Mouse (Mus musculus) liver, embryonic 15.5 days (tissue): Measurements from ENCODE around the gene Fbxo21. TPM values are rescaled to one million over a fixed set of nuclear protein-coding genes. Genes with fewer than 3 reads are reported as not detected.

ENCODE experiments used
- ATAC-seq: fragments of 200-750 bp; cut with Nextera tagmentation; 2 replicates; pipeline ENCODE4 v1.8.0; 2017; ENCODE audit warnings: moderate number of reproducible peaks, mild to moderate bottlenecking, moderate library complexity; ENCODE audit not compliant: insufficient read depth
- H3K27ac ChIP-seq: fragments of 300-500 bp; sonication (generic); replicated peaks from 2 replicates; pipeline ENCODE4 v1.5.1; 2015; ENCODE audit warnings: mild to moderate bottlenecking, inconsistent platforms
- H3K27me3 ChIP-seq: fragments of 300-500 bp; sonication (generic); 2 replicates; pipeline ENCODE4 v1.6.1; 2015; ENCODE audit warnings: mild to moderate bottlenecking, inconsistent platforms
- H3K36me3 ChIP-seq: fragments of 300-500 bp; sonication (generic); replicated peaks from 2 replicates; pipeline ENCODE4 v1.6.1; 2015; ENCODE audit warnings: moderate library complexity, mild to moderate bottlenecking, inconsistent platforms
- H3K4me1 ChIP-seq: fragments of 300-500 bp; sonication (generic); replicated peaks from 2 replicates; pipeline ENCODE4 v1.6.1; 2015; ENCODE audit warnings: inconsistent platforms
- H3K4me2 ChIP-seq: fragments of 300-500 bp; sonication (generic); 2 replicates; pipeline ENCODE4 v1.6.1; 2015; ENCODE audit warnings: moderate library complexity, mild to moderate bottlenecking, inconsistent platforms
- H3K4me3 ChIP-seq: fragments of 300-500 bp; sonication (generic); replicated peaks from 2 replicates; pipeline ENCODE4 v1.5.1; 2015; ENCODE audit warnings: mild to moderate bottlenecking, inconsistent platforms
- H3K9ac ChIP-seq: fragments of 300-500 bp; sonication (generic); 2 replicates; pipeline ENCODE4 v1.6.1; 2015; ENCODE audit warnings: moderate library complexity, mild to moderate bottlenecking, inconsistent platforms
- H3K9me3 ChIP-seq: fragments of 300-500 bp; sonication (generic); replicated peaks from 2 replicates; pipeline ENCODE4 v1.6.1; 2016; ENCODE audit warnings: inconsistent platforms
- WGBS: fragments of 180-500 bp; shearing (Covaris S2); methylation state at CpG from one replicate; pipeline ENCODE4 v1.1.7; 2015; ENCODE audit warnings: mixed read lengths; ENCODE audit not compliant: insufficient replicate concordance; 5-methylcytosine and 5-hydroxymethylcytosine counted together
- polyA plus RNA-seq: library from polyadenylated mRNA; unstranded; fragments of >200 nt; fragmentation: Nextera tagmentation; extraction: Ambion mirVana; gene quantifications from 2 replicates; pipeline ENCODE4 v1.2.1, GENCODE M21; 2015

The Fbxo21 gene
- polyA plus RNA-seq, 1 experiment from 2014 or later = 14.2 TPM

DNA sequence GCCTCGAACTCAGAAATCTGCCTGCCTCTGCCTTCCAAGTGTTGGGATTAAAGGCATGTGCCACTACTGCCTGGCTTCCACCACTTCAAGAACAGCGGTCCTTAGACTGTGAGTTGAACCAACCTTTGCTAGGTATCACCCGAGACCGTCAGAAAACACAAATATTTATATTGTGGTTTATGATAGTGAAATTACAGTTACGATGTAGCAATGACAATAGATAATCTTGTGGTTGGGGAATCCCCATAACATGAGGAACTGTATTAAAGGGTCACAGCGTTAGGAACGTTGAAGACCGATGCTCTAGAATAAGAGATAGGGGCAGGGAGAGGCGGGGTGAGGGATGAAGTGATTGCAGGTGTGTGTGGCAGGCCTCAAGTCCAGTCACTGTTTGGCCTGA, 68.9 kb downstream of the Fbxo21 start:
- H3K36me3 ChIP-seq = no peaks in the 10 kb centered on the region
- H3K9me3 ChIP-seq = no peaks in the 10 kb centered on the region
- H3K4me3 ChIP-seq = no peak overlapping the region
- no peak overlapping the region for H3K4me2 ChIP-seq
- no peaks in the 10 kb centered on the region for H3K27me3 ChIP-seq
- 50% methylated on average over 9 of the region's 9 CpGs for WGBS
- no peak overlapping the region for H3K9ac ChIP-seq
- no peak overlapping the region for H3K27ac ChIP-seq
- ATAC-seq = no peak
- no peaks in the 10 kb centered on the region for H3K4me1 ChIP-seq

DNA sequence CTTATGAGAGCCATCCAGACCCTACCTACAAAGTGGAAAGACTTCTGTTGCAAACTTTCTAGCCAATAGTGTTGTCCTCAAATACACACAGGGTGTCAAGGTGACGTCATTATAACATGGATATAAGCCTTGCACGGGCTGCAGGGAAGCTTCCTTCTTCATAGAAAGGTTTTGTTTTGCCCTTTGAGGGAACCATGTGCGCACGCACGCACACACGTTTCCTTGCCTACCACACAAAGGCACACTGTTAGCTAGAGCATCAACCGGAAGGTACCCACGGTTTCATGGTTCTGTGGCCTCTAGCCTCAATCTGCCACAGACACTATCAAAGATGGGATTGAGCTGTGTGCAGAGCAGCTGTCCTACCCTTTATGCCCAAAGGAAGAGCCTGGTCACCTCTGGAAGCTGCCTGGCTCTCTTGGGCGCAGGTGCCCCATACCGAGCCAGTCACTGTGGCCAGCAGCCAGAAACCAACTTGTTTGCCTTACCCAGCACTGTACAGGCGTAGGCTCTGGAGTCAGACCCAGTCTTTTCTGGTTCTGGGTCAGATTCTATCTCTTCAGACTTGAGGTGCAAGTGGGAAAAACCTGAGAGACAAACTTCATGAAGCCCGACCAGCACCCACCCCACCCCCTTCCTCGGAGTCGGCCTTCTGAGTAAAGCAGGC, 70.7 kb downstream of the Fbxo21 start:
- WGBS = 69% methylated on average over 14 of the region's 14 CpGs

DNA sequence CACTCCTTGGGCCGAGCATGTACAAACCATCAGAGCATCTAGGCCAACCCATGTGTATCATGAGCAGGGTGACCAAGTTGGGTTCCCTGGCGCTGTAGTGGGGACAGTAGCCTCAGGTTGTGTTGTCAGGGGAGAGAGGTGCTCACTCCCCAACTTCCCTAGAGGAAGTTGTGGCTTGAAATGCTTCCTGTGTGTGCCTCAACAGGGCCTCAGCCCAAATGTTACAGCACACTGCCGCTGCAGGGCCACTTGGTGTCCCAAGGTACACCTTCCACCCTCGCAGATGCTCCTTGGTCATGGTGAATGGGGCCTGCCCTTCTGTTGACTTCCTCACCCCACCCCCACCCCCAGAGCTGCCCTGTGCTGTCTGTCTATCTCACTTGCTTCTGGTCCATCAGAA, 71.9 kb downstream of the Fbxo21 start:
- WGBS = 31% methylated on average over 4 of the region's 4 CpGs
- Histone ChIP-seq H3K36me3 (no peaks in the 10 kb centered on the region), H3K27ac (0 out of 2 replicates have a peak overlapping the region, but pooled peaks have one; percentile 38), H3K4me2 (no peak overlapping the region), H3K9ac (no peak overlapping the region), H3K27me3 (no peaks in the 10 kb centered on the region), H3K9me3 (no peaks in the 10 kb centered on the region), H3K4me3 (no peak overlapping the region), H3K4me1 (no peaks in the 10 kb centered on the region)
- peak; percentile 37; the same call in 1 of the 2 replicates for ATAC-seq

More for the DNA sequence above, 70.7 kb downstream of the Fbxo21 start:
- Histone ChIP-seq H3K4me1 (no peaks in the 10 kb centered on the region), H3K27ac (no peak overlapping the region), H3K9me3 (no peaks in the 10 kb centered on the region), H3K4me3 (no peak overlapping the region), H3K36me3 (no peaks in the 10 kb centered on the region), H3K9ac (no peak overlapping the region), H3K4me2 (no peak overlapping the region), H3K27me3 (no peaks in the 10 kb centered on the region)
- no peak for ATAC-seq

DNA sequence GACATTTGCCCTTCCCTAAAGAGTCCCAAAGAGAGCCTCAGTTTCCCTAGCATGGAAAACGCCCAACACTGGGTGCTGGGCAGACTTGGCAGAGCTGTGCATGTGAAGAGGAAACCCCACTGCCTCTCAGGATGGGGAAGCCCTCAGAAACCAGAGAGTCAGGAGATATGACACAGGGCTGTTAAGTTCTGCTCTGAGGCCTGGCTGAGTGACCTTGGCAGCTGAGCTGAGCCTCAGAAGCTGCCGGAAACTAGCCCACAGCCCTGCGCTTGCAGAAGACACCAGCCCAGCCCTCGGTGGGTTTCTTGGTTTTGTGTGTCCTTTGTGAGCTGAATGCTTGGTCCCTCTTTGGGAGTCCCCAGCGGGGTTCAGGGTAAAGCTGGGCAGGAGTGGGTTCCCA, 72.4 kb downstream of the Fbxo21 start:
- Histone ChIP-seq H3K4me3 (no peak overlapping the region), H3K36me3 (no peaks in the 10 kb centered on the region), H3K4me1 (no peaks in the 10 kb centered on the region), H3K27me3 (no peaks in the 10 kb centered on the region), H3K9me3 (no peaks in the 10 kb centered on the region), H3K27ac (0 out of 2 replicates have a peak overlapping the region, but pooled peaks have one; percentile 38), H3K9ac (no peak overlapping the region), H3K4me2 (no peak overlapping the region)
- peak; percentile 34; the same call in 1 of the 2 replicates for ATAC-seq
- 32% methylated on average over 5 of the region's 5 CpGs for WGBS

DNA sequence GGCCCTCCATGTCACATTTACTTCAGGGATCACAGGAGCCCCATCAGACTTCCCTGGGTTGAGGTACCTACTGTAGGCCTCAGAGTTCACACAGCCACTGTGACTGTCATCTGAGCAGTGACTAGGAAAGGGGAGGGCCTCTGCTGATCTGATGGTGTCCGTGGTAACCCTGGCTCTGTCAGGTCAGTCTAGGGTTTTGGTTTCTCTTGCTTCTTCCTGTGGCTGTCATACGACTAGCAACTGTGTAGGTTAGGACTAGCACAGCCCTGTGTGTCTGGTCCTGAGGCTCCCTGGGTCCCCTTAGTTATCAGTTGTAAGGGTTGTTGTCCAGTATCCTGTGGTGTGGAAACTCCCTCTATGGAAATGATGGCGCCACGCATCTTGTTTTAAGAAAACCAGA, 74.2 kb downstream of the Fbxo21 start:
- Histone ChIP-seq H3K9me3 (no peaks in the 10 kb centered on the region), H3K4me2 (no peak overlapping the region), H3K9ac (no peak overlapping the region), H3K4me3 (no peak overlapping the region), H3K36me3 (no peaks in the 10 kb centered on the region), H3K27me3 (no peaks in the 10 kb centered on the region), H3K27ac (no peak overlapping the region), H3K4me1 (no peaks in the 10 kb centered on the region)
- ATAC-seq = no peak
- WGBS = 36% methylated on average over 4 of the region's 4 CpGs

DNA sequence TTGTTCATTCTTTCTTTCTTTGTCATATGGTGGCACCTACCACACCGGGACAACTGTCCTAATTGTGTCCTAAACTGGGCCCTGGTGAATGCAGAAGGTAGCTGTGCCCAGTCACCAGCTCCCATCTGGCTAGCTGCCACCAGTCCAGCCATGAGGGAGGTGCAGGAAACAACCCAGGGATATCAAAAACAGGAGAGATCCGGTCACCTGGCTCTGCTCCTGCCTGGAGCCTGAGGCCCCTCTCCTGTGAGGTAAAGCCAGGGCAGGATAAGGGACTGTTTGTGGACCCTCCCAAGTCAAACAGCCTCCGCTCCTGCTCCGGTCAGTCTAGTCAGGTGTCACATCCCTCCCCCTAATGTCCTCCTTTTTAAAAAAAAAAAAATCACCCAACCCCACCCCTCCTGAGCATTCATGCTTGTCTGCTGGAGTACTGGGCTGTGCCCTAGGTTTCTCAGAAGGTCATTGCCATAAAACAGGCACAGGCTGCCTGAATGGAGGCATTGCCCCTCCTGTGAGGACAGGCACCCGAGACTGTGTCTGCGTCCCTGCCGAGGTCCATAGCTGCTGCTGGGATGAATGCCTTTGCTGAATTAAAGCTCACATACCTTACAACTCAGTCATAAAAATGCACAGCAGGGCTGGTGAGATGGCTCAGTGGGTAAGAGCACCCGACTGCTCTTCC, 75.6 kb downstream of the Fbxo21 start:
- 65% methylated on average over 8 of the region's 8 CpGs for WGBS
- Histone ChIP-seq H3K27me3 (no peaks in the 10 kb centered on the region), H3K36me3 (no peaks in the 10 kb centered on the region), H3K4me2 (no peak overlapping the region), H3K4me3 (no peak overlapping the region), H3K27ac (no peak overlapping the region), H3K9ac (no peak overlapping the region), H3K4me1 (no peaks in the 10 kb centered on the region), H3K9me3 (no peaks in the 10 kb centered on the region)
- no peak for ATAC-seq

DNA sequence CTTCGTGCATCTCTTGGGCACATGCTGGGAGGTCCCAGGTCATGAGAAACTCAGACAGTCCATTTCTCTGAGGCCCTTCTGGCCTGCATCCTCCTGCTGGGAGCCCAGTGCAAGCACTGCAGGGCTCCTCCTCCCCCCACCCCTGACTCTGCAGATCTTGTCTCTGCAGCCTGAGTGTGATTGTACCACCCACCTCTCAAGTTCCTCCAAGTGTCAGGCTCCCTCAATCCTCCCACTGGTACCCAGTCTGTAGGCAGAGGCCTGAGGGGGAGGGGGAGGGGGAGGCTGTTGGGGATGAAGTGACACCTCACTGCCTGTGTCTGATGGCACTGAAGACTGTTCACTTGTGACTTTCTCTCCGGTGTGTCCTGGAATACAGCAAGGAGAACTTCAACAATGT, 76.7 kb downstream of the Fbxo21 start:
- no peaks in the 10 kb centered on the region for H3K36me3 ChIP-seq
- H3K9ac ChIP-seq = no peak overlapping the region
- H3K27ac ChIP-seq = no peak overlapping the region
- H3K27me3 ChIP-seq = peaks cover 2% of the 10 kb centered on the region; the same call in 1 of the 2 replicates
- H3K9me3 ChIP-seq = no peaks in the 10 kb centered on the region
- H3K4me1 ChIP-seq = no peaks in the 10 kb centered on the region
- no peak overlapping the region for H3K4me2 ChIP-seq
- WGBS = 70% methylated on average over 2 of the region's 2 CpGs
- no peak for ATAC-seq
- H3K4me3 ChIP-seq = no peak overlapping the region

DNA sequence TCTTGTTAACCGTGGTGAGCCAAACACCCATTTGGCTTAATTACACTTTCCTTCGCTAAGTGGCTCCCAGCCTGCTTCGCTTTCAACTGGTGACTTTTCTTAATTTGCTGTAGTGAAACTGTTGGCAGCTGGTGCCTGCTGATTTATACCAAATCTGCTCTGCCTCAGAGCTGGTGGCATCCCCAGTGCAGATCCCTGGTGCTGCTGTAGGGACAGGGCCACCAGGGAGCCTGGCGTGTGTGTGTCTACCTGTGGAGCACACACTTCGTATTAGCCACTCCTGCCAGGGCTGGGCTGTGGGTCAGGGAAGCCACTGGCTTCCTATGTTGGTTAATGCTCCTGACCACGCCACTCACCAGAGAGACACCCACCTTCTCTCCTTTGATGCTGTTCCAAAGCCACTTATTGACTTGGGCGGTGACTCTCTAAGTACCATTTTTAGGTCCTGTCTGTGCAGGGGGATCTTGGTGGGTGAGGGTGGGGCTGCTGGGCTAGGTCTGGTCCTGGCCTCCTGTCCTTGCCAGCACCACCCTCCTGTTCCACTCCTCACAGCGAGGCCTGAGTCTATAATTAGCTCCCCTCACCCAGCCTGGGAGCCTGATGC, 81.1 kb downstream of the Fbxo21 start:
- 46% methylated on average over 8 of the region's 8 CpGs for WGBS
- H3K4me3 ChIP-seq = no peak overlapping the region

DNA sequence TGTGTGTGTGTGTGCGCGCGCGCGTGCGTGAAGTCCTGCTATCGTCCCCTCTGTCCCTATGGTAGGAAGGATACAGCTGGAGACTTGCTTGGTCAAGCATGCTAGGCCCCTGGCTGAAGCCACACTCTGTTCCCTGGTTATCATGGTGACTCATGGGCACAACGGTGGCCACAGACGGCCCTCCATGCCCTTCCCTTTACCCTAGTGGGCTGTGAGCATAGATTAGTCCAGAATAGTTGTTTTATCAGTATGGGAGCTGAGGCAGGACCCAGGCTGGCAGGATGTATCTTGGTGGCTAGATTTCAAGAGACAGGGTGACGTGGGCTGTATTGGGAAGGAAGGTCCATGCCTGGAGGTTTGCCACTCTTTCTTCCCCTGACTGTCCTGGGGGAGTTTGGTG, 82.3 kb downstream of the Fbxo21 start:
- no peak overlapping the region for H3K9ac ChIP-seq
- no peaks in the 10 kb centered on the region for H3K9me3 ChIP-seq
- 64% methylated on average over 10 of the region's 10 CpGs for WGBS
- 0 out of 2 replicates have a peak, but pooled peaks cover 6% of the 10 kb centered on the region for H3K4me1 ChIP-seq
- ATAC-seq = peak; percentile 53
- no peak overlapping the region for H3K4me2 ChIP-seq
- no peak overlapping the region for H3K27ac ChIP-seq
- H3K4me3 ChIP-seq = no peak overlapping the region
- H3K36me3 ChIP-seq = no peaks in the 10 kb centered on the region
- peaks cover 2% of the 10 kb centered on the region; the same call in 1 of the 2 replicates for H3K27me3 ChIP-seq

More for the DNA sequence above, 81.1 kb downstream of the Fbxo21 start:
- H3K4me1 ChIP-seq = 0 out of 2 replicates have a peak, but pooled peaks cover 6% of the 10 kb centered on the region
- no peak for ATAC-seq
- H3K27me3 ChIP-seq = peaks cover 2% of the 10 kb centered on the region; the same call in 1 of the 2 replicates
- no peak overlapping the region for H3K4me2 ChIP-seq
- no peaks in the 10 kb centered on the region for H3K36me3 ChIP-seq
- no peak overlapping the region for H3K27ac ChIP-seq
- H3K9ac ChIP-seq = no peak overlapping the region
- no peaks in the 10 kb centered on the region for H3K9me3 ChIP-seq

DNA sequence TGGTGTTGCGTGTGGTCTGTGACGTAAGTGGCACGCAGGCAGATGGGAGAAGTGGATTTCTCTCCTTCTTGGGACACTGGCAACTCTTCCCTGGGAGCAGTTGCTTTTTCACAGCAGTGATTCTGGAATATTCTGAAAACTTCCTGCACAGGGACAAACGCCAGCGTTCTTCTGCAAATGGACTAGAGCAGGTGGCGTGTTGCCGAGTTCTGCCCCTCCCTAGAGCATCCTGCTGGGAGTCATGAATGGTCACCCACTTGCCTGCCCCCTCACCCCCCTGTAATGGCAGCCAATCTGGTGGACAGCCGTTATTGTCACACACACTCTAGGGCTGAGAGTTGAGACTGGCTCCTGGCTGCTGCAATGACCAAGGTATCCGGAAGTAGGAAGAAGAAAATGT, 83.1 kb downstream of the Fbxo21 start:
- H3K27ac ChIP-seq = no peak overlapping the region
- peaks cover 2% of the 10 kb centered on the region; the same call in 1 of the 2 replicates for H3K27me3 ChIP-seq
- whole genome bisulfite sequencing = 78% methylated on average over 9 of the region's 9 CpGs
- H3K9me3 ChIP-seq = no peaks in the 10 kb centered on the region
- 0 out of 2 replicates have a peak, but pooled peaks cover 6% of the 10 kb centered on the region for H3K4me1 ChIP-seq
- no peak overlapping the region for H3K9ac ChIP-seq
- ATAC-seq = no peak
- no peaks in the 10 kb centered on the region for H3K36me3 ChIP-seq
- no peak overlapping the region for H3K4me3 ChIP-seq
- H3K4me2 ChIP-seq = no peak overlapping the region
